Mouse (Mus musculus): ENCODE data around the gene Rnf207.

GRCm38 (mm10) chr4:152304685-152305084 is 14.1 kb downstream of the Rnf207 start:
- no peak for TF ChIP-seq CTCF (IDR thresholded peaks at IDR 0.05; ENCODE audit: low read depth)
- no peak for TF ChIP-seq EP300 (IDR thresholded peaks at IDR 0.05; ENCODE audit: low read depth)
